Mouse (Mus musculus): ENCODE results near the gene Zfp385b.

The Zfp385b gene

DNA sequence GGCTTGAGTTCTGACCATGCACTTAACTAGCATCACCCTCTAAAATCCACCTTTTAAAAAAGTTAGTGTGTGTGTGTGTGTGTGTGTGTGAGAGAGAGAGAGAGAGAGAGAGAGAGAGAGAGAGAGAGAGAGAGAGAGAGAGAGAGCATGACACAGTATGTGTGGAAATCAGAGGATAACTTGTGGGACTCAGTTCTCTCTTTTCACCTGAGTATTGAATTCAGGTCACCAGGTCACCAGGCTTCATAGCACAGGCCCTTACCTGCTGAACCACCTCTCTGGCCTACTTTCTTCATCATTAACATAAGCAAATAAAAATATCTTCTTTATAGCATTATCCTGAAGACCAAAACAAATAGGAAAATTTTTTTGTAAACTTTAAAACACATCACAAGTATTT is at the start of gene Zfp385b:
Gene Zfp385b (minus strand): TSS at position 101 of the 400 bp plus-strand sequence.
- no peak for DNase-seq

DNA sequence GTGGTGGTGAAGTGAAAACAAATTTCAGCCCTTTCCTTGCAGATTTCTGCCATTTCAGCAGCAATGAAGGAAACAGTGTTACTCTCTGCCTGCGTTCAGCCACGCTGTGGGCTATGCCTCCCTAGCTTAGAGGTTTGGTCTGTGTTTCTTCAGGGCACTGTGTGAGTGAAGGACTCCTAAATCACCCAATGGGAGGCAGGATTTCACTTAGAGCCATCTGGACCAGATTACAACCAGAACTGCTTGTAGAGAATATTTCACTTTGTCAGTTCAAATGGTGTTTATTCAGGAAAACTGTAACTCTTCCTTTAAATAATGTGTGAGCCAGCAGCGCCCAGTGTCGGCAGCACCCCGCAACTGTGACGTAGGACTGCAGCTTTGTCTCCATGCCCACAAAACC is 44.5 kb upstream of the Zfp385b start:
- no peak for DNase-seq

DNA sequence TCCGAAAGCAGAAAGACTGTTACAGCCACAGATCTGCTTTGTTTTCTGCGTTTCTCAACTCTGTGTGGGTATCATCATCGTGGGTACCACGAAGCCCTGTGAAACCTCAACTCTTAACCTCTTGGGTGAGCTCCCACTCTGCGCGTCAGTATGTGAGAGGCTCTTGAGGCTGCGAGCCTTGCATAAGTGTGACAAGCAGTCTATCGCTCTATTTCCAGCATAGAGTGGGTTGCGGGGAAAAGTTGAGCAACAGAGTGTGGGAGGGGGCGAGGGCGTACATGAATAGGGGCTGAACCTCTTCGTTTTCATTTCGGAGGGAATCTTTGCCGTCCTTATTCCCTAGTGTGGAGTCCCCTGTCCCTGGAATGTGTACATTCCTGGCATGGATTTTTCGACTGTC is 44.1 kb upstream of the Zfp385b start:
- DNase-seq: no peak

DNA sequence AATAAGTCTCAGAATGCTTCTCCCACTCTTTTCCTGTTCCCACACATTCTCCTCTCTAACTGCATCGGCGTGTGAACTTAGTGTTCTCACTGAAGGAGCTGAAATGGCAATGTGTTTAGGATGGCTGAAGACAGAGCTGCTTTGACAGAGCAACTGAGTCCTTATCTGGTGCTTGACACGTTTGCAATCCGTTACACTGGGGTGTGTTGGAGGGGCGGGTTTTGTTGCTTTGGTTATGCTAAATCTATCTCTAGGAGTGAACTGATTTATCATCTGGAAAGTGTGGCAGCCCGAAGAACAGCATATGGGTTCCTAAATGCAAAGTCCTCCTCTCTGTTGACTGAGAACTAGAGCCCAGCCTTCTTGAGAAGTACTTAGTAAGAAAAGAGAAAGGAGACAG is 22.0 kb upstream of the Zfp385b start:
- no peak for DNase-seq

DNA sequence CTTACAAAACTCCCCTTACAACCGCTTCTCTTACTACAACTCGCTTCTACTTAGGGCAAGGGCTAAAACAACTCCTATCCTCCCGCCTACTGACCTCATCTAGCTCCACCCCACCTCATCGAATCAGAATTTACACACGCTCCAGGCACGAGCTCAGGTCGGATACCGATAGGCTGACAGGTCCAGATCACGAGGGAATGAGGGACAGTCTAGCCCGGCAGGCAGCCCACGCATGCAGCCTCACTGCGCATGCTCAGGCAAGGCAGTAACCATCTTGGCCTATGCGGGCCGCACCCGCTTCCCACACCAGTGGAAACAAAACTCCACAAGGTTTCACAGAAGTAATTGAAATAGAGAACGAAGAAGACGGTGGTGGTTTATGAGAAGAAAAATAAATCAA is 20.1 kb upstream of the Zfp385b start:
- no peak for DNase-seq

DNA sequence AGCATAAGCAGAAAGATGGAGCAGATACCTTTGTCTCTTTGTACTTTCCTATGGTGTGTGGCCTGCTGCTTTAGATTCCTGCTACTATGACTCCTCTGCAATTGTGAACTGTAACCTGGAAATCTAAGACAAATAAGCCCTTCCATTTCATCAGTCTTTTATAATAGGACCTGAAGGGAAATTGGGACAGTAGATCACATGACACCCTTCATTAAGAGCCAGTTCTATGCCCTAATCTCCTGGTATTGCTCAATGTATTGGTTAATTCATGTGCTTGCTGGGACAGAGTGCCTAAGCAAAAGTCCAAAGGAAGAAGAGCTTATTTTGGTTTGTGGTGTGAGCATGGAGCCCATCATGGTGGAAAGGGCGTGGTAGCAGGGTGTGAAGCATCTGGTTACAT is 19.2 kb upstream of the Zfp385b start:
- no peak for DNase-seq

DNA sequence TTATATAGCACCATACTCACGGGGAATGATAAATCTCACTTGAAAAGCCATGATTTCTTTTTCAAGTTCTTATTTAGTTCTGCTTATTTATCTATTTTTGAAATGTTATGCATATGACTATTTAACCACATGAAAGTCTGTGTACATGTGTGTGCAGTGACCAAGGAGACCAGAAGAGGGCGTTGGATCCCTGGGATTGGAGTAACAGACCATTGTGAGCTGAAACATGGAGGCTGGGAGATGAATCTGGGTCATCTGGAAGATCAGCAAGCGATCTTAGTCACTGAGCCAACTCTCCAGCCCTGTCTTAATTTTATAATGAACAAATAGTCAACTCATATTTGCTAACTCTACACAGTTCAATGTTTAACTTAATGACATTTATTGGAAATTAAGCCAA is 16.3 kb upstream of the Zfp385b start:
- DNase-seq: no peak

DNA sequence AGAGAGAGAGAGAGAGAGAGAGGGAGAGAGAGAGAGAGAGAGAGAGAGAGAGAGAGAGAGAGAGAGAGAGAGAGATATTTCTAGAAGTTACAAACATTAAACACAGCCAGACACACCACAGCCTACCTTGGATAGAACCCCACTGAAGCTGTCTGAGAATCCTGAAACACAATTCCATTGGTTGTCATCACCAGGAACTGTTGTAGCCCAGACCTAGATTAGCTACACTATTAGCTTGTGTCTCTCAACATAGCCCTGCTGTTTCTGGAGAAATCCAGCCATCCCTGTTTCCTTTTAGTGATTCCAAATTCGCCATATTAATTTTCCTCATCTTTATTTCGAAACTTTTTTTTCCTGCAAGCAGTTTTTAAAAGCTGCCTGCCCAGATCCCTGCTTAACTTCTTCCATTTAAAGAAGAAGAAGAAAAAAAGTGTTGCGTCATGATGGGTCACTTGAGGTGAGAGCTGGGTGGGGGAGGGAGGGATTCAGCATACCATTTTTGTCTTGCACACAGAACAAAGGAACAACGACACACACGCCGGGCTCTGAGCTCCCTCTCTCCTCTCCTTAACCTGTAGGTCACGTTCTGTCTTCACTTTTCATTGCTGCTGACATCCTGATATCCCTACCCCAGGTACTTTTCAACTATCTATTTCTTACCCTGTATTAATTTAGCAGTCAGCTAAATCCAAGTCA is 6.8 kb upstream of the Zfp385b start:
- no peak for DNase-seq

DNA sequence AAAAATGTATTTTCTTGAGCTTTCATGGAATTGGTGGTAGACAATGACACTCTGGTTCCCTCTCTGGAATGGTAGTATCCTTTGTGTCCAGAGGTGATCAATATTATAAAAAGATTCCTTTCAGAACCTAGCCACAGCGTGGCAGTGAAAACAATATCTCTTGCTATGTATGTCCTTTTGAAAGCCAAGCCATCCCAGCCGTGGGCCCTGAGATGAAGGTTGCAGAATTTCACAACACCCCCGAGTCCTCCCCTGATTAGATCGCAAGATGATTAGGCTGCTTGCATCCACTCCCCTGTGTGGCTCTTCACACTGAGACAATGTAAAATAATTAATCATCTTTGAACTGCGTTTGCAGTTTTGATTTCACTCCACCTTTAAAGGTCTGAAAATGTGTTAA is 3.6 kb upstream of the Zfp385b start:
- no peak for DNase-seq

DNA sequence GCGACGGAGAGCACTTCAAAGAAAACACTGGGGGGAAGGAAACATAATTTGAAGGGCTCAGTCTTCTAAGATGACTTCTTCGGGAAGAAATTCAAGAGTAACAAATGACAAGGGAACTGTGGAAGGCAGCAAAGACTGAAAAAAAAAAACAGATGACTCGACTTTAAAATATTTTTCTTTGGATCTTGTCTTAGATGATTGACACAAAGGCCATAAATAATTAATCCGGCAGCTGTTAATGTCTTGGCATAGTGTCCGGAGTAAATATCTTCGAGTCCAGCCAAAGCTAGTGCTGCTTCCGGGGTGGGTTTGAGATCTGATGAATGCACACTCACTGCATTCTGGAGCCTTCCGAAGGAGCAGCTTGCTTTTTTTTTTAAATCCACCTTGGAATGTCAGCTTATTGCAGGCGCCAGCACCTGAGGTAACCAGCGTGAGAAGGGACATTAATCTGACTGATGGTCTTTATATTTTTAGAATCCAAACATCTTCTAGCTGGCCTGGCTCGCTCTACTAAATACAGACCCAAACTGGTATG is 2.0 kb downstream of the Zfp385b start:
- DNase-seq: peak; percentile 8 to 9

DNA sequence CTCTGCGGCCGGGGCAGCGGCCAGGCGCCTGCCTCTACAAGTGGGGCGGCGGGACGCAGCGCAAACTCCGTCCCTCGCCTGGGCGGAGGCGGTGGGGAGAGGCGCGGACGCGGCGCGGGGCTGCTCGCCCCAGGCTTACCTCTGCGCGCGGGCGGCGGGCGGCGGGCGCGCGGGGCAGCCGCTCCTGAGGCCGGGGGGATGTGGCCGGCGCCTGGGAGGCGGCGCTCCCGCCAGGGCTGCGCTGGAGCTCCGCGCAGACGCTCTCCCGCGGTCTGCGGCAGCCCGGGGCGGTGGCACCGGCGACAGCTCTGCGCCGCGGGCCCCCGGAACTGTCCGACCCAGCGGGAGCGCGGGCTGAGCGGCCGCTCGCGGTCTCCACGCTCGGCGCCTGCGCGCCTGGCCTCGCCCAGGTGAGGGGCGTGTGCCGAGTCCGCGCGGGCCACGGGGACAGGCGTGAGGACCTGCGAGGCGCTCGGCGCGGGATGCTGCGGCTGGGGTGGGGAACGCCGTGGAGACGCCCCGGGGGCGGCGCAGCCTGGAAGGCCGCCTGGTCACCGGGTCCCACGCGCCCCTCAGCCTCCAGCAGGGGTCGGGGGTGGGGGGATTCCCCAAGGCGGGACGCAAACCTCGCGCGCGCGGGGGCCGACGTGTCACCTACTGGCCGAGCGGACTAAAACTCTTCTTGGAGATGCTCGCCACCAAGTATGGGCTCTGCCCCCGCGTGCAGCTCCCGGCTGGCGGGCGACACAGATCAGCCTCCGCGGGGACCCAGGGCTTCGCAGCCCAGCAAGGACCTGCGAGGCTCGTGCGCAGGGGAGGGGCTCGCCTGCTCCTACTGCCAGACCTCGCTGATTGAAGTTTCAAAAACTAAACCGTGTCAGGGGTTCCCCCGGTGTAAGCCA is 2.8 kb downstream of the Zfp385b start:
- DNase-seq: peak; percentile 4 to 34

DNA sequence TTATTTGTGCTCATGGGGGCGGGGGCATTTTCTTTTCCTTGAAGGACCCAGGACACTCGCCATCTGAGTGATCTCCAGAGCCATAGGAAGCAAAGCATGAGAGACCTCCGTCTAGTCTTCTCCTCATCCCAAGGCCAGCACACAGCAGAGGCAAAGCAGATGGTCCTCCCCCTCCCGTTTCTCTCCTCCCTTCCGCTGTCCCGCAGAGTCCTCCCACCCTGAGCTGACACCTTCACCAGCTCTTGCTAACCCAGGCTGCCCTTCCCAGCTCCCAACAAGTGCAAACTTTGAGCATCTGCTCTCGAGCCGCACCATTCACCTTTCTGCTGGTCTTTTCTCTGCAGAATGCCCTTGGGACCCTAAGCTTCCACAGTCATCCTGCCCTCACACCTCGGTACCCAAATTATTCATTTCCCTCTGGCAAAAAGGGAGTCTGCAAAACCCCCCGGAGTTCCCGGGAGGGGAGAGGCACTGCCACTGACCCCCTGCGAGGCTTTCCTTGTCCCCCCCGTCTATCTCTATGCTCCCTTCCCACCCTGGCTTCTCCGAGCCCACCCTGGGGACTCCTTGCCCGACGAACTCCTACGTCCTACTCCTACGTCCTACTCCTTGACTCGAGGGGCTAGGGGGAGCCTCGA is 3.5 kb downstream of the Zfp385b start:
- DNase-seq: peak in 1 of 2 experiments; percentile 2

DNA sequence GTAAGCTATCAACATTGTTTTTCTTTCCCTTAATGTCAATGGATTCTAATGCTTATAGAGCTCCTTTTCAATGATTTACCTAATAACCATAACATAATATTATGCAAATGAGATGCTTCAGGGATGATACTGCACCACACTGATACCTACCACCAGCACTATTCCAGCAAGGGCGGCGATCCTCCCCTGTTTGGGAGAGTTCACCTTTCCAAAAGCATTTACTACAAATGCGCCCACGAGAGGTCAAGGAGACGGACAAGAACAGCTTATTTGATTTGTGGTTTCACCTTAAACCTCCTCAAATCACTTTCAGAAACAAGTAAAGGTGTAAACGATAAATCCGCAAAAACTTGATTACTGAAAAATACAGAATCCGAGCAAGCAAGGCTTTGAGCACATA is 4.5 kb downstream of the Zfp385b start:
- DNase-seq: no peak

DNA sequence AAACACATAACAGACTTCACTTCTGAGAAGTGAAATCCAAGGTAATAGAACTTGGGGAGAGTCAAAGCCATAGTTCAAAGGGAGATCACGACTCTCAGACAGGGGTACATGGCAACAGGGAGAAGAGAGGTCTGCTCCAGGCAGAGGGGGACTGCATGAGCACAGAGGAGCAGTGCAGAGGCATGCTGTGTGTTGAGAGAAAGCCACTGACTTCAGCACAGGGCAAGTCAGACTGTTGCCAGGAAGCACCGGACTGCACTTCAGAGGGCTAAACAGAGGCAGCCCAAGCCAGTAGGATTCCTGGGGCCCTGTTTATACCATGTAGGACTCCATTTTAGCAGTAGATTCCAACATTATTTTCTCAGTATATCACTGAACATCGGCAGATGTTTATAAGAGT is 6.4 kb downstream of the Zfp385b start:
- no peak for DNase-seq

DNA sequence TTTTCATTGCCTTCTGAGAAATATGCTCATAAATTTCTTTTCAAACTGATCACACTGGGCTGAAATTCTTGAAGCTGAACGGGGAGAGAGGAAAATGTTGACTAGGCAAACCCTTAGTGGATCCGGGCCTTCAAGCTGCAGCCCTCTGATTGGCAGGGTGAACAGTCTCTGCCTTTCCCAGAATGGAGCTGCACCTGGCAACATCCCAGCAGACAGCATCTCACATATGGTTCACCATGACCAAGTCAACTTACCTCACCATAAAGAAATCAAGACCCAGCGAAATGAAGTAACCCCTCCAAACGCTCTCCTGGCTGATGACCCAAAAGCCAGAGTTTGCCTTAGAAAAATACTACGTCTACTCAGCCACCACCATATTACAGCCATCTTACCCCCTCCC is 8.7 kb downstream of the Zfp385b start:
- no peak for DNase-seq

DNA sequence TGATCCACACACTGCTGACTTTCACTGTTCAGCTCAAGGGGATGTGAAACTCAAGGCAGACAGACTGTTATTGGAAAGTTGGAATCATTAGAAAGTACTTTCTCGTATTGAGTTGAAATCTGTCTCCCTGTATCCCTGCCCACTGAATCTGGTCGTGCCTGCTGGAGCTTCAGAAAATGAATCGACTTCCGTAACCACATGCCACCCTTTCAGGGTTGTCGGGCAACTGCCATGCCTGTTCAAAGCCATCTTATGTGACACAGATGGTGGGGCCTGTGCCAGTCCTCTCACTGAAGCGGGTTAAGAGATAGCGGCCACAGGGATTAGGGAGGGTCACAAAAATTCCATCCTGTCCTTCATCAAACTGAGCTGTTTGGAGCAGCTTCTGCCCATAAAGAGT is 14.7 kb downstream of the Zfp385b start:
- DNase-seq: no peak

DNA sequence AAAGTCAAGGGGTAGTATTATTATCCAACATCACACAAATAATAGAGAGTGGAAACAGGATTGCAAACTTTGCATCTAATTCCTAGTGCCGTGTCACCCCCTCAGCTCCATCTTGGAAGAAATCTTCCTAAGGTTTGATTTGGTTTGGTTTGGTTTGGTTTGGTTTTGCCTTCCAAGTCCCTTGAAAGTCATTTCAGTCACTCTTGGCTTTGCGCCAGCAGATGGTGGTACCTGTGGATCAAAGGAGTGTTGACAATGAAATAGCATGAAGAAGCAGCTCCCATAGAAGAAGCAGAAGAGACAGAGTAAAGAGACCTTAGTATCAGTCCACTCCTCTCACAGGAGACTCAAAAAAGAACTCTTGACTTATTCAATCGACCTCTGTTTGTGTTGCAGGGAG is 17.1 kb downstream of the Zfp385b start:
- no peak for DNase-seq

DNA sequence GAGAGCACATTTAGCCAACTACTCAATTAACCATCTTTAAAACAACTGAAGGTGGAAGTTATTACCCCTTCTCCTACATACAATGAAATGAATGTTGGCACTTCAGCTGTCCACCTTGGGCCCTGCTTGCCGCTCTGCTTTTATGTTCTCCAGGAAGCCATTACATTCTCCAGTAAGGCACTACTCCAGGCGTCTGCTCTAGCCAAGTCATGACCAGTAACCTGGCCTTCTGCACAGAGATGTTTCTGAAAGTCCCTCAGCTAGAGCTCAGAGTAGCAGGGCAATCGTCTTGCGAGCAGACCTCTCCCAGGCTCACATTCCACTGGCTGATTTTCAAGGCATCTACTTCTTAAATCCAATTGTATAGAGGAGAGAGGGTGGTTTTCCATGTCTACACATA is 18.0 kb downstream of the Zfp385b start:
- DNase-seq: no peak

DNA sequence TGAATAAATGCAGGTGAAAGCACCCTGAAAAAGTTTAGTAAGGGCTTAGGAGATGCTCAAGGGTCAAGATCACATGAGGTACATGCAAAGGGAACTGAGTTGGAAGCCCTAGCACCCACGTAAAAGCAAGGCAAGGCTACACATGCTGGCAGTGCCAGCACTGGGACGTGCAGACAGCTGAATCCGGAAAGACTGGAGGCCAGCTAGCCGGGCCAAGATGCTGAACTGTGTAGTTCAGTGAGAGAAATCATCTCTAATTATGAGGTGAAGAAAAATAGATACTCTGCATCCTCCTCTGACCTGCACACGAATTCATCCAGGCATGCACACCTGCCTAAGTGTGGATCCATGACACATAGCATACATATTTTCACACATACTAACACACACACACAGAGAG is 18.4 kb downstream of the Zfp385b start:
- DNase-seq: no peak

DNA sequence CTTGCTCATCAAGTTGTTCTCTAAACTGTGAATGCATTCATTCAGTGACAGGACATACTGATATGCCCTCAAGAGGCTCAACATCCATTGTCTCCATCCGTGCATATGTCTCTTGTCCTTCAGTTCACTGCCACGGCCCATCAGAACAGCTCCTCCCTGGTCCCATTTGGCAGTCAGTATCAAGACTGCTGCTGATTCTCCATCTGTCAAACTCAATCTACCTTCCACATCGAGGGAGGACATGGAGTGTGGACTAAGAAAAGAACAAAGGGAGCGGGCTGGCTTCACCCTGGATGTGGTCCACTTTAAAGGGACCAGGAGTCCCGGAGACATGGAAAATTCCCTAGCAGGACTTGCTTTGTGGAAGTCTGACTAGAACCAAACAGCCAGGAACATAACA is 22.2 kb downstream of the Zfp385b start:
- DNase-seq: no peak

DNA sequence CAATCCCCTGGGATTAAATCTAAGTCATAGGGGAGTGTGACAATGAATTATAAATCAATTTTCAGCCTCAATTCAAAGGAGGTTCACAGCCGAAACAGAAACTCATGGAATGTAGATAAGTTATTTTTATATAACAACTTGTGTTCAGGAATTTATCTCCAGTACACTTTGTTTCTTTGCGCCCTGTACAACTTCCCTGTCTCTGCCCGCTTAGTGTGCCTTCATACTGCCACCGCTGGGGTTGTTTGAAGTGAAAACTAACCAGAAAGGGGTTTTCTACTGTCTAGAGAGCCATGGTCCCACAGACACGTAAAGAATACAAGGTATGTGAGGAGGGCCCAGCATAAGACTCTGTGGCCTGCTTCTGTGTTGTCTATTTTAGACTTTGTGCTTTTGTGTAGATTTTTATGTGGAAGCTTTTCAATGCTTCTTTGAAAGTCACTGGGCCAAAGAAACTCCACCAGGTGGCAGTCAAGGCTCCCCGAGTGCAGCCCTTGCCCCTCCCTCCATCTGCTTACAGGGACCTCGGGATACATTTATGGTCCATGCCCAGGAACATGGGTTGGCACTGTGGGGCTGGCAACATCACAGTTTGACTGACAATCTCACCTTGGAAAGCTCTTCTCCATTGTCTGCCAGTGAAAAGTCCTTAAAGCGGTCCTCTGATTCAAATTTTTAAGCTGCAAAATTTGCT is 23.4 kb downstream of the Zfp385b start:
- peak; percentile 19 to 47 for DNase-seq

DNA sequence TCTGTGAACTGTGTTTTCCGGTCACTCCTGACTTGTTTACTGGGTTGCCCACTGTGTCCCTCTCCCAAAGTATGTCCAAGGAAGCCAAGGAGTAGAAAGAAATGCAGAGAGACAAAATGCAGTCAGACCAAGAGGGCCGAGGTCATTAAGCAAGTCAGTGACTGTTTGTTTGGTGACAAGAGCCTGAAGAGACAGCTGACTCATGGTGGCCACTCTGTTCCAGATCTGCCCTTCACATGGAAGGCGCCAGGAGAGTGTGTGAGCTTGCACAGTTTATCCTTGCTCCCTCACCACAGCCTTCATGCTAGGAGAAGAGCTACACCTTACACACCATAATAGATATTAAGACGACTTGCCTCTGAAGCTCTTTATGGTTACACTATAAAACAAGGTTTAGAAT is 28.6 kb downstream of the Zfp385b start:
- DNase-seq: no peak

DNA sequence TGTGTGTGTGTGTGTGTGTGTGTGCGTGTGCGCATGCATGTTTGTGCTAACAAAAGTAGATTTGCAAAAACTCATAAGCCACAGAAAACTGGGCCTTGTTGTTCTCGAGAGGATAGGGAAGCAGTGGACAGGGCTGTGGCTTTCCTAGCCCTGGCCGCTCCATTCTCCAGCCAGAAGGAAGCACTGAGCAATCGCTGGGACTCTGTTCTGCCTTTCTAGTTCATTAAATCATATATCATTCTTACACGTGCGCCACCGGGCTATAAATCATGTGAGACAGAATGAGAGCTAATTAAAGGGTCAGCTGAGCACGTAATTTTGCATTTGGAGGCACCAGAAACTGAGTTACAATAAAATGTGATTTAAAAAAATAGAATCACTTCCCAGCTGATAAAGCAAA is 29.1 kb downstream of the Zfp385b start:
- no peak for DNase-seq
